Mouse (Mus musculus) MEL (cell line): ENCODE measurements at regions not wholly inside any gene's neighbourhood (a gene's known extent, or its start where the extent isn't known, plus 50 kb on each side); places are given as distances from the start of the nearest gene placed in this dataset.

Source experiments
- CTCF ChIP-seq, 3 experiments: IDR thresholded peaks in 2 of 3; conservative IDR thresholded peaks in 1 of 3; 2 replicates each; pipeline ENCODE4 v1.5.1; 2011 to 2012; ENCODE audit warnings: low read length in 3 of 3, low read depth in 2 of 3, mild to moderate bottlenecking in 2 of 3, improper control_type of control experiment in 1 of 3, inconsistent platforms in 1 of 3, mixed read lengths in 1 of 3, moderate library complexity in 1 of 3; ENCODE audit not compliant: control insufficient read depth in 1 of 3, insufficient read depth in 1 of 3, poor library complexity in 1 of 3, severe bottlenecking in 1 of 3
- HCFC1 ChIP-seq: IDR thresholded peaks from 2 replicates; pipeline ENCODE4 v1.6.1; 2012; ENCODE audit warnings: low read depth, mild to moderate bottlenecking, inconsistent platforms, low read length, improper control_type of control experiment, moderate library complexity
- KAT2A ChIP-seq: conservative IDR thresholded peaks from 2 replicates; pipeline ENCODE4 v1.6.1; 2012; ENCODE audit warnings: low read depth, low read length, improper control_type of control experiment, inconsistent platforms
- MYC ChIP-seq: IDR thresholded peaks from 2 replicates; pipeline ENCODE4 v1.6.1; 2011; ENCODE audit warnings: low read depth, mild to moderate bottlenecking, low read length, improper control_type of control experiment, moderate library complexity
- POLR2A ChIP-seq, 2 experiments: IDR thresholded peaks; 2 replicates each; pipeline ENCODE4 v1.6.1; 2011 to 2012; ENCODE audit warnings: low read length in 2 of 2, mild to moderate bottlenecking in 2 of 2, control low read depth in 1 of 2, improper control_type of control experiment in 1 of 2, low read depth in 1 of 2, moderate library complexity in 1 of 2; ENCODE audit not compliant: control insufficient read depth in 1 of 2, insufficient read depth in 1 of 2, poor library complexity in 1 of 2
- RCOR1 ChIP-seq: IDR thresholded peaks from 2 replicates; pipeline ENCODE4 v1.6.1; 2012; ENCODE audit warnings: low read depth, mild to moderate bottlenecking, inconsistent platforms, low read length, improper control_type of control experiment
- SMC3 ChIP-seq: IDR thresholded peaks from 2 replicates; pipeline ENCODE4 v1.6.1; 2011; ENCODE audit warnings: low read depth, low read length, improper control_type of control experiment
- TBP ChIP-seq: IDR thresholded peaks from 2 replicates; pipeline ENCODE4 v1.8.0; 2011; ENCODE audit warnings: low read depth, low read length, improper control_type of control experiment
- TCF12 ChIP-seq: IDR thresholded peaks from 2 replicates; pipeline ENCODE4 v1.6.1; 2014; ENCODE audit warnings: low read depth, mild to moderate bottlenecking, inconsistent platforms, low read length, improper control_type of control experiment, moderate library complexity
- USF1 ChIP-seq: IDR thresholded peaks from 2 replicates; pipeline ENCODE4 v1.6.1; 2014; ENCODE audit warnings: low read depth, mild to moderate bottlenecking, inconsistent platforms, low read length, improper control_type of control experiment, moderate library complexity

DNA sequence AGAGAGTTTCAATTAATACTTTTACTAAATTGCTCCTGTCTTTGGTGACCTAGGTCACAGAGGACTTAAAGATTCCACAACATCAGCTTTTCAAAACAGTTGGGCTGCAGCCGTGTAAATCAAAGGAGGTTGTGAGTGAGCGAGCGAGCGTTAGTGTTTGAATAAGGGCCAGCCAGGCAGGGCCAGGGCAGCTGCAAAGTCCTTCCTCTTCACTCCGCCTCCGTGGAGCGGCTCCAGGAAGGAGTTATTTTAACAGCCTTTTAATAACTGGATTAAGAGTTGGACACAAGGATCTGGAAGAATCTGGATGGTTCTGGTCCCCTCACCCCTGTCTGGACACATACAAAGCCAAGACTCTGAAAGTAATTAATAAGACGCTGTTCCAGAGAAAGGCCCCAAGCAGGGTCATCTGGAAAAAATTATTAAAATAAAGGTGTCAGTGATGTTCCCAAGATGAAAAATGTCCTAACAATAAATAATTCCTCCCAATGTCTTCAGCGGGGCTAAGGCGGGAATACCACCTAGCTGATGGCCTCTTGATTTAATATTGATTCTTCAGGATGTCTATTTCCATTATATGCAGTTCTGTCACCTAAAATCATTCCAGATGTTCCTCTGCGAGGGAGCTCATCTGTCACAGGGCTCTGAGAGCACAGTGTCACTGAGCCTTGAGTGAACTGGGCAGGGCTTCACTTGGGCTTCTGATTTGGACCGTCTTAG is 105.3 kb downstream of the Evx1 start:
- TF ChIP-seq CTCF (IDR thresholded peaks at IDR 0.05 in 2 of 3, conservative IDR thresholded peaks at IDR 0.05 in 1 of 3; ENCODE audit: control insufficient read depth in 1 of 3, insufficient read depth in 1 of 3, low read depth in 2 of 3, low read length in 3 of 3, poor library complexity in 1 of 3, severe bottlenecking in 1 of 3) (no peak), TCF12 (no peak), POLR2A (IDR thresholded peaks at IDR 0.05; ENCODE audit: control insufficient read depth in 1 of 2, insufficient read depth in 1 of 2, low read depth in 1 of 2, low read length in 2 of 2, poor library complexity in 1 of 2) (no peak), TBP (no peak), RCOR1 (no peak), KAT2A (no peak), SMC3 (no peak), USF1 (no peak), HCFC1 (no peak), MYC (no peak)
